Mouse (Mus musculus): ENCODE results near the gene Ptma.

DNA sequence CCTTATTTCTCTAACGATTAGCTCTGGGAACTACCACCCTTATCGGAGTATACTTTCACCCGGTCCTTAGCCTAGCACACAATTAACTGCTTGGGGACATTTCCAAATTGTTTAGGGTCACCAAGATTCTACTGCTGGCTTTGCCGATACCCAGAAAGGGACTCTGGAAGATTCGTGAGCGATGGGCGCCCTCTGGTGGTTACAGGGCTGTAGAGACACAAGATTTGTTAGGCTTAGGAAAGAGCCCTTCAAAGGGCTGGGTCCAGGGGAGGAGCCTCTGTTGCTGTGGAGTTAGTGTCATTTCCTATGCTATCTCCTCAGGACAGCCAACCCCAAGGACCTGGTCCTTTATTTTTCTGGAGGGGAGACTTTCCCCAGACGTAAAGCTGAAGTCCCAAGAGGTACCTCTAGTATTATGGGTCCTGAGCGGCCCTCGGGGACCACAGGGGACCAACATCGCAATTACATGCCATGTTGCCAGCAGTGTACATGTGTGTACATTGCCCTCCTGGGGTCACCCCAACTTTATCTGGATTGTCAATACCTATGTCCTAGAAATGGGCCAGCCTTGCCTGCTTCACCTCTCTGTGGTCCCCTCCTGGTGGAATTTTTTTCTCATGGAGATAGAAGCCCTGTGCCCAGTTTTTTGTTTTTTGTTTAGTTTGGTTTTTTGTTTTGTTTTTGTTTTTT, 6.0 kb downstream of the Ptma start:
- TF ChIP-seq CTCF (IDR thresholded peaks at IDR 0.05), result peak; percentile 91
- no peak; the same call in 1 of the 2 replicates for TF ChIP-seq EP300 (IDR thresholded peaks at IDR 0.05)

Measured in lung, postnatal 0 days (tissue).